29 mouse cellular contexts compared by ENCODE assay signal in genomic region chr8:81565484-81565883, GRCm38 (mm10).
"Had no signal": no experiment of that assay in that cellular context is flagged by ENCODE, and none has a peak within 500 bp of the region (broad histone marks: within the 10 kb centered on the region; RNA-seq: fewer than 3 reads in every experiment).

No protein-coding gene starts in this region.

- H3K4me1 ChIP-seq: limb, embryonic 12.5 days; limb, embryonic 13.5 days; limb, embryonic 15.5 days; liver, embryonic 12.5 days; liver, embryonic 13.5 days; liver, embryonic 15.5 days; lung, embryonic 15.5 days; midbrain, embryonic 10.5 days; midbrain, embryonic 12.5 days; midbrain, embryonic 13.5 days; midbrain, embryonic 15.5 days; neural tube, embryonic 12.5 days had no signal

- H3K9ac ChIP-seq: limb, embryonic 12.5 days; limb, embryonic 13.5 days; limb, embryonic 15.5 days; liver, embryonic 12.5 days; liver, embryonic 13.5 days; liver, embryonic 14.5 days; liver, embryonic 15.5 days; liver, postnatal 0 days; lung, embryonic 14.5 days; lung, embryonic 15.5 days; midbrain, embryonic 12.5 days; midbrain, embryonic 13.5 days; midbrain, embryonic 15.5 days; neural tube, embryonic 12.5 days had no signal

- H3K9me3 ChIP-seq: limb, embryonic 12.5 days; limb, embryonic 13.5 days; limb, embryonic 15.5 days; liver, embryonic 12.5 days; liver, embryonic 13.5 days; liver, embryonic 15.5 days; lung, embryonic 15.5 days; midbrain, embryonic 10.5 days; midbrain, embryonic 12.5 days; midbrain, embryonic 13.5 days; midbrain, embryonic 15.5 days; neural tube, embryonic 12.5 days had no signal

- H3K27ac ChIP-seq: left cerebral cortex, adult 2 months; limb, embryonic 12.5 days; limb, embryonic 13.5 days; limb, embryonic 15.5 days; liver, embryonic 12.5 days; liver, embryonic 13.5 days; liver, embryonic 14.5 days; liver, embryonic 15.5 days; lung, embryonic 15.5 days; macrophage; midbrain, embryonic 10.5 days; midbrain, embryonic 12.5 days; midbrain, embryonic 13.5 days; midbrain, embryonic 15.5 days; neural tube, embryonic 12.5 days had no signal

- H3K36me3 ChIP-seq: limb, embryonic 12.5 days; limb, embryonic 13.5 days; limb, embryonic 15.5 days; liver, embryonic 12.5 days; liver, embryonic 13.5 days; liver, embryonic 15.5 days; lung, embryonic 15.5 days; midbrain, embryonic 10.5 days; midbrain, embryonic 12.5 days; midbrain, embryonic 13.5 days; midbrain, embryonic 15.5 days; neural tube, embryonic 12.5 days had no signal

- H3K4me3 ChIP-seq: left cerebral cortex, adult 2 months; limb, embryonic 12.5 days; limb, embryonic 13.5 days; limb, embryonic 15.5 days; liver, embryonic 12.5 days; liver, embryonic 13.5 days; liver, embryonic 15.5 days; lung, embryonic 15.5 days; midbrain, embryonic 10.5 days; midbrain, embryonic 12.5 days; midbrain, embryonic 13.5 days; midbrain, embryonic 15.5 days; myocyte; neural tube, embryonic 12.5 days had no signal

- DNase-seq: left cerebral cortex, postnatal 4 days; liver; liver, embryonic 13.5 days; liver, postnatal 0 days; lung, adult 18-20 months; lung, adult 2 months; lung, postnatal 10 days; lung, postnatal 14 days; lung, postnatal 36 days; lung, postnatal 4 days; midbrain, embryonic 14.5 days had no signal

- ATAC-seq: liver, embryonic 12.5 days; liver, postnatal 0 days; lung, postnatal 0 days; midbrain, embryonic 13.5 days; midbrain, embryonic 15.5 days; midbrain, embryonic 16.5 days had no signal

- H3K27me3 ChIP-seq: limb, embryonic 12.5 days; limb, embryonic 13.5 days; limb, embryonic 15.5 days; liver, embryonic 12.5 days; liver, embryonic 13.5 days; liver, embryonic 15.5 days; lung, embryonic 15.5 days; midbrain, embryonic 12.5 days; midbrain, embryonic 13.5 days; midbrain, embryonic 15.5 days; neural tube, embryonic 12.5 days had no signal
